Mouse (Mus musculus): ENCODE results near the gene Psph.
A peak's percentile ranks its signal among the peaks of the same experiment; 100 is the strongest.
"Not testable (repeated sequence)": the region's sequence is repeated elsewhere in the genome, so short reads cannot be mapped to it uniquely, and the experiment has no call there.

Gene Psph

GRCm38 (mm10) chr5:129786818-129787790 lies at the start of gene Psph:
Gene Psph, minus strand, starts transcription at chr5:129787449.
- peak; percentile 96 for DNase-seq (ENCODE audit: low spot score in 2 of 2)

GRCm38 (mm10) chr5:129790591-129790990 lies 3.3 kb upstream of the Psph start:
- DNase-seq (ENCODE audit: low spot score in 2 of 2): not testable (repeated sequence)

GRCm38 (mm10) chr5:129787818-129788593 lies 757 bp upstream of the Psph start:
- no peak for DNase-seq (ENCODE audit: low spot score in 2 of 2)

GRCm38 (mm10) chr5:129786161-129786560 lies 1.1 kb downstream of the Psph start:
- DNase-seq (ENCODE audit: low spot score in 2 of 2): no peak

GRCm38 (mm10) chr5:129785235-129785870 lies 1.9 kb downstream of the Psph start:
- no peak for DNase-seq (ENCODE audit: low spot score in 2 of 2)

GRCm38 (mm10) chr5:129782211-129782610 lies 5.0 kb downstream of the Psph start:
- no peak for DNase-seq (ENCODE audit: low spot score in 2 of 2)

GRCm38 (mm10) chr5:129780131-129780530 lies 7.1 kb downstream of the Psph start:
- no peak for DNase-seq (ENCODE audit: low spot score in 2 of 2)

- peak; percentile 68 to 80 for DNase-seq (ENCODE audit: low spot score in 2 of 2)
Observed at GRCm38 (mm10) chr5:129778996-129779716, 8.1 kb downstream of the Psph start.

GRCm38 (mm10) chr5:129778348-129778995 lies 8.8 kb downstream of the Psph start:
- no peak for DNase-seq (ENCODE audit: low spot score in 2 of 2)

GRCm38 (mm10) chr5:129774661-129775060 lies 12.6 kb downstream of the Psph start:
- no peak for DNase-seq (ENCODE audit: low spot score in 2 of 2)

GRCm38 (mm10) chr5:129773330-129773729 lies 13.9 kb downstream of the Psph start:
- DNase-seq (ENCODE audit: low spot score in 2 of 2): not testable (repeated sequence)

- no peak for DNase-seq (ENCODE audit: low spot score in 2 of 2)
Observed at GRCm38 (mm10) chr5:129772433-129772832, 14.8 kb downstream of the Psph start.

GRCm38 (mm10) chr5:129770443-129771355 lies 16.6 kb downstream of the Psph start:
- no peak for DNase-seq (ENCODE audit: low spot score in 2 of 2)

- no peak for DNase-seq (ENCODE audit: low spot score in 2 of 2)
Observed at GRCm38 (mm10) chr5:129761865-129762540, 25.2 kb downstream of the Psph start.

GRCm38 (mm10) chr5:129759929-129760480 lies 27.2 kb downstream of the Psph start:
- DNase-seq (ENCODE audit: low spot score in 2 of 2): no peak

GRCm38 (mm10) chr5:129756886-129757285 lies 30.4 kb downstream of the Psph start:
- no peak for DNase-seq (ENCODE audit: low spot score in 2 of 2)

GRCm38 (mm10) chr5:129744050-129744449 lies 43.2 kb downstream of the Psph start:
- no peak for DNase-seq (ENCODE audit: low spot score in 2 of 2)

- no peak for DNase-seq (ENCODE audit: low spot score in 2 of 2)
Observed at GRCm38 (mm10) chr5:129742903-129743488, 44.3 kb downstream of the Psph start.

All from heart, adult 9 months (tissue).